Mouse (Mus musculus) layer of hippocampus, adult 2 months (tissue): ENCODE measurements at regions not wholly inside any gene's neighbourhood (a gene's known extent, or its start where the extent isn't known, plus 50 kb on each side); places are given as distances from the start of the nearest gene placed in this dataset.
A peak's percentile ranks its signal among the peaks of the same experiment; 100 is the strongest.

Experiments
- DNase-seq, 2 experiments: peaks; one replicate each; pipeline ENCODE4 v3.0.0; 2022; ENCODE audit warnings: low spot score in 2 of 2
- H3K27ac ChIP-seq: fragments of 200-600 bp; 2 replicates; pipeline ENCODE4 v1.8.1; 2022
- H3K4me3 ChIP-seq: fragments of 200-600 bp; 2 replicates; pipeline ENCODE4 v1.8.1; 2022; ENCODE audit warnings: mild to moderate bottlenecking
- CTCF ChIP-seq: fragments of 200-600 bp; conservative IDR thresholded peaks from 2 replicates; pipeline ENCODE4 v1.8.1; 2022; ENCODE audit warnings: antibody characterized with exemption, mild to moderate bottlenecking, moderate library complexity

DNA sequence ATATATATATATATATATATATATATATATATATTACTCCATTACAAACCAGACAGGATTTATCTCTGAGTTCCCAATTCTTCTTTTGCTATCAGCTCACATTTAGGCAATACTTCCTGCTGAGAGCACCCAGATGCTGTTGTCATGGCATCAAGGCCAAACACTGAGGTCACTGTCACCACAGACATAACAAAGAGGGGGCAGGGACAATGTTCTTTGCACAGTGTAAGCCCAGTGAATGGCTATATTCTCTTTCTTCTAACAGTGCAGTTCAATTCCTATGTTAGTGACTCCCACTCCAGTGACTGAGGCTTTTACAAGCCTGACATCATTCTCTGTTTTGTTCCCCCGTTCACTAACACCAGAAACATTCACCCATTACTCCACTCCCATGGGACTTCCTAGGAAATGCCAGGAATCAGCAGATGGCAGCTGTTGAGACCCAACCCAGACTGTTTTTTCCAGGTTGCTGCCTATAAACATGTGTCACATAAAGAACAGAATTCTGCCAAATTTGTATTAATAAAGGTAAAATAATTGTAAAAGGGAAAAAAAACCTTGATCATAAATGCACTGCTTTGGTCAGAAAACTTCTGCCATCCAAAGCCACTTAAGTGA is 289.5 kb downstream of the Slc22a22 start:
- no peak for TF ChIP-seq CTCF
- DNase-seq: no peak
- Histone ChIP-seq H3K4me3 (no peak overlapping the region), H3K27ac (no peak overlapping the region)

GRCm38 (mm10) chr15:57179138-57179537 is 298.3 kb downstream of the Slc22a22 start:
- Histone ChIP-seq H3K4me3 (no peak overlapping the region), H3K27ac (no peak overlapping the region)
- peak; percentile 29 for TF ChIP-seq CTCF
- DNase-seq: no peak

DNA sequence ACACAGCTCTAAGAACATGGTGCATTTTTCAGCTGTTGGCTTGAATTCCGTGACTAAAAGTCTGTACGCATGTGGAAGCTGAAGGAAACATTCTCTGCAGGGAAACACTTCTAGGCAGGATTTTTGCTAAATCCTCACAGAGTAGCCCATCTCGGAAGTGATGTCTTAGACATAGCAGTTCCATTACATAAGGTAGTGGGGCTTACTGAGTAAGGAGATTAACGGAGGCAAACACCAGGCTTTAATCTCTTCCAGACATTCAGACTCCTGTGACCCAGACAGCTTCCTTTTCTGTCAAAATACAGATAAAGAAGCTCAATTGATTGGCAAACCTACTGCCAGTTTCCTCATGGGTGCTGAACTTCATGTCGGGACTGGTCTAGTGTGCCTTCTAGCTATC is 304.7 kb downstream of the Slc22a22 start:
- no peak overlapping the region for H3K27ac ChIP-seq
- H3K4me3 ChIP-seq: no peak overlapping the region
- no peak for TF ChIP-seq CTCF
- DNase-seq: no peak

DNA sequence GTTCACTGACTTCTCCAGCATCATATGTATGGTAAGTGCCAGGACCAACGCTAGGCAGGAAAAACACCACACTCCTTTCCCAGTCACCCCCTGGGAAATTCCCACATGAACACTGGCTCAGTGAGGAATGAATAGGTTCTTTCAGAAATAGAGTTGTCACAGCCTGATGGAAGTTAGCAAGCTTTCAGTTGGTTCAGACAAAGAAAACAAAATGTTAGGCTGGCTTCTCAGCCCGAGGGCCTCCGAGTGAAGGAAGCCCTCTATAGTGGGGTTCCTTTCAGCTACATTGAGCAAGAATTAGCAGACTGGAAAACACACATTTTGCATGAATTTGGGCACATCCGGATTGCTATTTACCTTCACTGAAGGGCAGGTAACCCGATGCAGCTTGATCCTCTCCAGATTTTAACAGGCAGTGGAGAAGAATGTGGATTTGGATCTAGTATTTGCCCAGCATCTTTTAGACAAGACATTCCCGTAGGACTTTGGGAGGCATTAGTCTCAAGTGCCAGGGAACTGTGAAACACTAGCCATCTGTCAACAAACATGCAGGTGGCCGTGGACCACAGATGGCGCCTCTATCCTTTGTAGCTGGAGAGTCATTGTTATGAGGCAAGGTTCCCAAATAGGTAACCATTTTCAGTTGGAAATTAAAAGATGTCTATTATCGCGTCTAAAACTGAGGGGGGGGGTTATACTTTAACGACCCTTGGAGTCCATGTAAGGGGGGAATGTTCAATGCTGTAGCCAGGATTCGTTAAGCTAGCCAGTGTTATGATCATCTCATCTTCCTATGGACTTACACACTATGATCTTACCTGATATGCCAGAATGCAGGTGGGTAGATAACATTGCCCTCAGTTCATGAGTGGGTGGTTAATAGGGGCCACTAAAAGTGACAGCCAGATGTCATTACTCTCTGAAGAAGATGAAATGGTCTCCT is 314.8 kb downstream of the Slc22a22 start:
- no peak for TF ChIP-seq CTCF
- no peak for DNase-seq
- Histone ChIP-seq H3K27ac (no peak overlapping the region), H3K4me3 (no peak overlapping the region)

DNA sequence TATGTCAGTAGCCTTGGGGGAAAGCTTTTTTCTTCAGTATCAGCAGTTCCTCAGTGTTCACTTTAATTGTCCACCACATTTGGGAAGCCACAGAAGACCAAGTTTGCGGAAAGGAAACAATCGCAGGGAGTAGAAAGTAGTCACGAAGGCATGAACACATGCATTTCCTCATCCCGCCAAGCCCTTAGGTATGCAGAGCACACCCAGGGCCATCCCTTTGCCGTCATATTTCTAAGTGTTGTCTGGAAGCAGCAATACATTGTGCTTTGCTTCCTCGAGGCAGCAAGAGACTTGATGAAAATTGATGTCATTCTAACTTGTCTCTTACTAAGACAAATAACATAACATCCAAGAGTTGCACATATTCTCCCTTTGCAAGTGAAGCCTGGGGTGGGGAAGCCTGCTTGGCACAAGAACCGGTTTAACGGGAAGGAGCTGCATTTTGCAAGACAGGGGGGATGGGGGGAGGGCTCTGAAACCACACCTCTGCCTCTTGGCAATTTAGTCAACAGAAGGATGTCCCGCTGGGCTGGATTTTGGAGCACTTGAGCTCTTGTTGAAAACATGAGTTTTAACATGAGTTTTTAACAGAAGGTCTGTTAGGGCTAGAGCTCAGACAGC is 337.2 kb downstream of the Slc22a22 start:
- Histone ChIP-seq H3K27ac (no peak overlapping the region), H3K4me3 (no peak overlapping the region)
- TF ChIP-seq CTCF: no peak
- no peak for DNase-seq

DNA sequence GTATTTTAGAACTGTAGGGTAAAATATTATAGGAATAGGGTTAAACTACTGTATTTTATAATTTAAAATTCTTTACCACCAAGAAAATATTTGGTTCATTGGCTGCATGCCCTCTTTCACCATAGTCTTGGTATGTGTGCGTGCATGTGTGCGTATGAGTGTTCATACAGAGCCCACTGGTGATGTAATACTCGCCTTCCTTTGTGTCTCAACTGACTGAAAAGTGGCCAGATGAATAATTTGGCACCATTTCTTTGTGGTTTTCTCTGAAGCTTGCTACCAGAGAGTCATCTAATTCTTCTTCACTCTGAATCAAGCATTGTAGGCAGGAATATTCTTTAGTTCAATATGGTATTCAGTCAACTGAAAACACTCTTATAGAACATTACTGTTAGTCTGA is 372.7 kb downstream of the Slc22a22 start:
- Histone ChIP-seq H3K4me3 (no peak overlapping the region), H3K27ac (no peak overlapping the region)
- TF ChIP-seq CTCF: no peak
- DNase-seq: no peak

DNA sequence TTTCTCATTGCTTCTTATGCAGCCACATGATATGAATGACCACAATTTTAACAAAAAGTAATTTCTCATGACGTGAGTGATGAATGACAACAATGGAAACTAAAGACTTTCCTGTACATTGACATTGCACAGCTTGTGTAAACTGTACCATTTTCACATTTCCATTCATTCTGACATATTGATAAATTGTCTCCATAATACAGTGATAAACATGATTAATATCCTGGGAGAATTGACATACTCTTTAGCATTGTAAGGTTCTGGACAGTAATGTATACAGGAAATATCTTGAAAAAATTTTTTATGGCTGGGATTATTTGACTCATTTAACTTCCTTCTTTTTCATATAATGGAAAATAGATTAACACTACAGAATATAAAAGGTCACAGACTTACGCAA is 380.1 kb downstream of the Slc22a22 start:
- H3K27ac ChIP-seq: no peak overlapping the region
- no peak for TF ChIP-seq CTCF
- no peak for DNase-seq

GRCm38 (mm10) chr15:57079806-57080205 is 397.6 kb downstream of the Slc22a22 start:
- Histone ChIP-seq H3K4me3 (no peak overlapping the region), H3K27ac (no peak overlapping the region)
- no peak for TF ChIP-seq CTCF
- no peak for DNase-seq

More for the DNA sequence above, 380.1 kb downstream of the Slc22a22 start:
- no peak overlapping the region for H3K4me3 ChIP-seq

GRCm38 (mm10) chr15:57073776-57074175 is 403.6 kb downstream of the Slc22a22 start:
- DNase-seq: no peak
- Histone ChIP-seq H3K4me3 (no peak overlapping the region), H3K27ac (no peak overlapping the region)
- TF ChIP-seq CTCF: no peak

GRCm38 (mm10) chr15:57061502-57061901 is 415.9 kb downstream of the Slc22a22 start:
- no peak overlapping the region for H3K4me3 ChIP-seq
- no peak for DNase-seq
- TF ChIP-seq CTCF: no peak
- H3K27ac ChIP-seq: no peak overlapping the region

DNA sequence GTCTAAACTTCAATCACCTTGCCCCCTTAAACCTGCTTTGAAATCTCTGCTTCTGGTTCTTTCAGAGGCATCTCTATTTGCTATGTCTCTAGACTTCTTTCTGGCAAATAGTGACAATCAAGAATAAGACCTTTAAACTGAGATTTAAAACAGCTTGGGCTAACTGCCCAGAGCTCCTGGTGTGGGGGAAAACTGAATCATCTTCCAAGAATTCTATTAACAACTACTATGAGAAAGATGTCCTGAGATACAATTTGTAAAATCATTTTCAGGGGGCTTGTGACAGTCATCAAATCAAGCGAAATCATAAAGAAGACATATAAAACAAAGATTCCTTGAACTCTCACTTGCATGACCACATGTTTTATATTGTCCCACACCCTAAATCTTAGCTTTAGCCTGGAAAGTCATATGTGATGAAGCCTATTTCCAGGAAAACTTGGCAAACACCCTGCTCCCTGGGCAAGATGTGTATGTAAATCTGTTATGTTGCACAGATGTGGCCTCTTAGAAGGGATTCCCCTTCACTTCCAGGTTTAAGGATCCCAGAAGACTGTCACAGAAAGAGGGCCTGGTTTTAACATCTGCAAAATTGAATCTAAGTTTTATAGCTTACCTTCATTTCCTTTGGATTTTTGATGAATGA is 417.8 kb downstream of the Slc22a22 start:
- no peak for TF ChIP-seq CTCF
- DNase-seq: no peak
- Histone ChIP-seq H3K27ac (no peak overlapping the region), H3K4me3 (no peak overlapping the region)

GRCm38 (mm10) chr15:57052287-57052686 is 425.1 kb downstream of the Slc22a22 start:
- TF ChIP-seq CTCF: no peak
- DNase-seq: no peak
- Histone ChIP-seq H3K27ac (no peak overlapping the region), H3K4me3 (no peak overlapping the region)
